Mouse (Mus musculus): Measurements from ENCODE around the gene Tesc.

- TF ChIP-seq GATA1 (IDR thresholded peaks at IDR 0.05; ENCODE audit: borderline replicate concordance, low read length) (no peak), CTCF (IDR thresholded peaks at IDR 0.05; ENCODE audit: low read depth, low read length) (no peak), TAL1 (conservative IDR thresholded peaks at IDR 0.05; ENCODE audit: low read depth, low read length) (no peak), POLR2AphosphoS5 (IDR thresholded peaks at IDR 0.05; ENCODE audit: insufficient replicate concordance, low read depth, low read length) (no peak), GATA2 (IDR thresholded peaks at IDR 0.05; ENCODE audit: borderline replicate concordance, low read depth, low read length) (no peak)
Observed at GRCm38 (mm10) chr5:118008344-118008743, 19.2 kb upstream of the Tesc start.
